Mouse (Mus musculus): ENCODE data around the gene Fastkd5. TPM values are rescaled to one million over a fixed set of nuclear protein-coding genes. Genes with fewer than 3 reads are reported as not detected.
"Not testable (repeated sequence)": the region's sequence is repeated elsewhere in the genome, so short reads cannot be mapped to it uniquely, and the experiment has no call there.

Fastkd5 gene
- polyA plus RNA-seq, 1 experiment from 2014 or later, result 12.0 TPM

GRCm38 (mm10) chr2:130576564-130576963 lies 53.3 kb downstream of the Fastkd5 start:
- H3K9ac ChIP-seq; H3K27ac ChIP-seq; H3K9me3 ChIP-seq (replicated peaks); H3K36me3 ChIP-seq; DNase-seq; ATAC-seq (ENCODE audit: low read depth): not testable (repeated sequence)
- Histone ChIP-seq H3K4me2 (peak overlapping the region; percentile 43), H3K4me3 (replicated peaks) (peak overlapping the region; percentile 20), H3K4me1 (replicated peaks) (peaks cover 29% of the 10 kb centered on the region), H3K27me3 (peaks cover 81% of the 10 kb centered on the region)
- 7% methylated on average over 32 of the region's 32 CpGs for WGBS (ENCODE audit: insufficient replicate concordance)

GRCm38 (mm10) chr2:130575873-130576272 lies 54.0 kb downstream of the Fastkd5 start, which contains the start of gene Oxt:
Oxt (plus strand) TSS chr2:130576173.
- Histone ChIP-seq H3K9ac (no peak within 1 kb of the TSS), H3K4me1 (replicated peaks) (peaks cover 29% of the 10 kb centered on the region), H3K27me3 (peaks cover 74% of the 10 kb centered on the region), H3K4me2 (peak within 1 kb of the TSS; percentile 43), H3K27ac (no peak within 1 kb of the TSS), H3K9me3 (replicated peaks) (no peaks in the 10 kb centered on the region), H3K4me3 (replicated peaks) (peak within 1 kb of the TSS; percentile 20), H3K36me3 (no peaks in the 10 kb centered on the region)
- WGBS (ENCODE audit: insufficient replicate concordance), result 52% methylated on average over 9 of the region's 9 CpGs
- DNase-seq, result no peak
- ATAC-seq (ENCODE audit: low read depth), result no peak

- no peaks in the 10 kb centered on the region for H3K9me3 ChIP-seq (replicated peaks)
- DNase-seq, result no peak
- H3K27me3 ChIP-seq, result peaks cover 65% of the 10 kb centered on the region
- H3K4me1 ChIP-seq (replicated peaks), result peaks cover 23% of the 10 kb centered on the region
- no peak overlapping the region for H3K27ac ChIP-seq
- no peak overlapping the region for H3K9ac ChIP-seq
- no peaks in the 10 kb centered on the region for H3K36me3 ChIP-seq
- WGBS (ENCODE audit: insufficient replicate concordance), result 68% methylated on average over 5 of the region's 5 CpGs
- H3K4me2 ChIP-seq, result no peak overlapping the region
- H3K4me3 ChIP-seq (replicated peaks), result no peak overlapping the region
- no peak for ATAC-seq (ENCODE audit: low read depth)
These were observed 54.9 kb downstream of the Fastkd5 start for GRCm38 (mm10) chr2:130574960-130575359.

- H3K27me3 ChIP-seq, result peaks cover 15% of the 10 kb centered on the region
- H3K4me3 ChIP-seq (replicated peaks), result no peak overlapping the region
- peaks cover 23% of the 10 kb centered on the region for H3K36me3 ChIP-seq
- H3K9me3 ChIP-seq (replicated peaks), result no peaks in the 10 kb centered on the region
- H3K4me2 ChIP-seq, result no peak overlapping the region
- H3K27ac ChIP-seq, result no peak overlapping the region
- peaks cover 6% of the 10 kb centered on the region for H3K4me1 ChIP-seq (replicated peaks)
- ATAC-seq (ENCODE audit: low read depth), result no peak
- H3K9ac ChIP-seq, result no peak overlapping the region
- no peak for DNase-seq
These were observed 59.9 kb downstream of the Fastkd5 start for GRCm38 (mm10) chr2:130569926-130570325.

- Histone ChIP-seq H3K9me3 (replicated peaks) (no peaks in the 10 kb centered on the region), H3K27ac (no peak overlapping the region), H3K4me1 (replicated peaks) (peaks cover 16% of the 10 kb centered on the region), H3K4me2 (no peak overlapping the region), H3K36me3 (peaks cover 25% of the 10 kb centered on the region), H3K27me3 (peaks cover 7% of the 10 kb centered on the region; the same call in 1 of the 2 replicates), H3K9ac (no peak overlapping the region), H3K4me3 (replicated peaks) (no peak overlapping the region)
- DNase-seq, result no peak
- 72% methylated on average over 4 of the region's 4 CpGs for WGBS (ENCODE audit: insufficient replicate concordance)
- no peak for ATAC-seq (ENCODE audit: low read depth)
These were observed 60.9 kb downstream of the Fastkd5 start for GRCm38 (mm10) chr2:130568921-130569320.

- Histone ChIP-seq H3K27ac (no peak overlapping the region), H3K4me1 (replicated peaks) (peaks cover 27% of the 10 kb centered on the region), H3K27me3 (no peaks in the 10 kb centered on the region), H3K4me2 (peak overlapping the region; percentile 96), H3K36me3 (peaks cover 25% of the 10 kb centered on the region), H3K4me3 (replicated peaks) (peak overlapping the region; percentile 84), H3K9me3 (replicated peaks) (no peaks in the 10 kb centered on the region), H3K9ac (peak overlapping the region; percentile 88)
- ATAC-seq (ENCODE audit: low read depth), result no peak
- no peak for DNase-seq
- 87% methylated on average over 8 of the region's 8 CpGs for WGBS (ENCODE audit: insufficient replicate concordance)
These were observed 64.8 kb downstream of the Fastkd5 start for GRCm38 (mm10) chr2:130564983-130565382.

- peaks cover 27% of the 10 kb centered on the region for H3K4me1 ChIP-seq (replicated peaks)
- H3K9me3 ChIP-seq (replicated peaks), result no peaks in the 10 kb centered on the region
- H3K27me3 ChIP-seq, result no peaks in the 10 kb centered on the region
- peak overlapping the region; percentile 88 for H3K9ac ChIP-seq
- peak overlapping the region; percentile 41 for H3K27ac ChIP-seq
- H3K4me2 ChIP-seq, result peak overlapping the region; percentile 96
- H3K4me3 ChIP-seq (replicated peaks), result peak overlapping the region; percentile 84
- WGBS (ENCODE audit: insufficient replicate concordance), result under 1% methylated on average over 23 of the region's 23 CpGs
- peaks cover 25% of the 10 kb centered on the region for H3K36me3 ChIP-seq
- DNase-seq (no peak), ATAC-seq (ENCODE audit: low read depth) (peak; percentile 2; the same call in 1 of the 2 replicates)
These were observed 65.8 kb downstream of the Fastkd5 start for GRCm38 (mm10) chr2:130564063-130564462.

Other genes with a start within 250 kb of the Fastkd5 start
- gene Cpxm1, start 232.5 kb downstream of the Fastkd5 start, polyA plus RNA-seq (2015; fragmentation: Nextera tagmentation; extraction: Ambion mirVana), result 5.3 and 7.2 TPM in 2 replicates
- gene Gm28372, start 224.8 kb downstream of the Fastkd5 start, polyA plus RNA-seq (2015; fragmentation: Nextera tagmentation; extraction: Ambion mirVana), result not detected in 2 replicates
- gene 1700020A23Rik, start 224.8 kb downstream of the Fastkd5 start, polyA plus RNA-seq (2015; fragmentation: Nextera tagmentation; extraction: Ambion mirVana), result not detected in 2 replicates
- gene Tmem239, start 223.5 kb downstream of the Fastkd5 start, polyA plus RNA-seq (2015; fragmentation: Nextera tagmentation; extraction: Ambion mirVana), result not detected in 2 replicates
- gene Vps16, start 205.7 kb downstream of the Fastkd5 start, polyA plus RNA-seq (2015; fragmentation: Nextera tagmentation; extraction: Ambion mirVana), result 46.0 and 47.3 TPM in 2 replicates
- gene Pced1a, start 205.3 kb downstream of the Fastkd5 start, polyA plus RNA-seq (2015; fragmentation: Nextera tagmentation; extraction: Ambion mirVana), result 3.5 and 3.8 TPM in 2 replicates
- gene Ptpra, start 179.7 kb downstream of the Fastkd5 start, polyA plus RNA-seq (2015; fragmentation: Nextera tagmentation; extraction: Ambion mirVana), result 29.9 and 34.8 TPM in 2 replicates
- gene Mrps26, start 66.3 kb downstream of the Fastkd5 start, polyA plus RNA-seq (2015; fragmentation: Nextera tagmentation; extraction: Ambion mirVana), result 65.7 and 68.3 TPM in 2 replicates
- not detected in 2 replicates for gene Oxt, start 53.9 kb downstream of the Fastkd5 start, polyA plus RNA-seq (2015; fragmentation: Nextera tagmentation; extraction: Ambion mirVana)
- gene Avp, start 47.5 kb downstream of the Fastkd5 start, polyA plus RNA-seq (2015; fragmentation: Nextera tagmentation; extraction: Ambion mirVana), result not detected in 2 replicates
- 6.2 and 6.5 TPM in 2 replicates for gene Ubox5, start within 50 bp of the Fastkd5 start, polyA plus RNA-seq (2015; fragmentation: Nextera tagmentation; extraction: Ambion mirVana)
- gene Lzts3, start 12.8 kb upstream of the Fastkd5 start, polyA plus RNA-seq (2015; fragmentation: Nextera tagmentation; extraction: Ambion mirVana), result 0.95 and 1.3 TPM in 2 replicates
- gene Ddrgk1, start 34.6 kb upstream of the Fastkd5 start, polyA plus RNA-seq (2015; fragmentation: Nextera tagmentation; extraction: Ambion mirVana), result 41.7 and 43.6 TPM in 2 replicates
- gene Itpa, start 37.6 kb upstream of the Fastkd5 start, polyA plus RNA-seq (2015; fragmentation: Nextera tagmentation; extraction: Ambion mirVana), result 66.5 and 78.5 TPM in 2 replicates
- 0.07 and 0.14 TPM in 2 replicates for gene Slc4a11, start 67.5 kb upstream of the Fastkd5 start, polyA plus RNA-seq (2015; fragmentation: Nextera tagmentation; extraction: Ambion mirVana)

Measured in liver, embryonic 13.5 days (tissue).